Mouse (Mus musculus): ENCODE data around the gene Oaz1. TPM values are rescaled to one million over a fixed set of nuclear protein-coding genes. Genes with fewer than 3 reads are reported as not detected.

The Oaz1 gene
- polyA plus RNA-seq, 1 experiment from 2014 or later = 1,867 TPM

DNA sequence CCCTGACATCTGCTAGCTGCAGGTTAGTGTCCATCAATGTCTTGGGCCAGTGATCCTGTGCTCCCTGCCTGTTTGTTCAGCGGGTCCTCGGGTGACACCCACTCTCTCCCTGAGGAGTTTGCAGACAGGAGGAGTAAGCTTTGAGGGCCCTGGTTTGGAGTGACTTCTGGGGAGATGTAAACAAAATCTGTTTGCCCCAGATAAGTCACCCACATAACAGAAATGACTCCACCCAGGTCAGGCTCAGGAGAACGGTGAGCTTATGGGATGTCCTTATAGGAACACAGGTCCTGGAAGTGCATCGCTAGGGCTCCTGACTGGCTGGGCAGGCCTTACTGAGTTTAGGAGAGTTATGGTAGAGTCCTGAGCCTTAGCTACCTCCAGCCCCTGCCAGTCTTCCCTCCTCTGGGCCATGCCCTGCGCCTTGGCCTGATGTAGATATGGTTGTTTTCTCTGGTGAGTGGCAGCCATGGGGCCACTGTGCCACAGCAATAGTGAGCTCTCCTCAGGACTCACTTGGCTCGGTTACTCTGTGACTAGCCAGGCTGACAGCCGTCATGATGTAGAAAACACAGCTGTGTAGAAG is 32.0 kb downstream of the Oaz1 start:
- WGBS = 72% methylated on average over 7 of the region's 7 CpGs
- Histone ChIP-seq H3K27me3 (ENCODE audit: control insufficient read depth, insufficient read depth, low read length) (no peaks in the 10 kb centered on the region), H3K4me2 (replicated peaks; ENCODE audit: low read depth, low read length) (no peak overlapping the region), H3K27ac (ENCODE audit: low read depth, low read length) (no peak overlapping the region), H3K9ac (ENCODE audit: low read depth, low read length) (no peak overlapping the region), H3K36me3 (ENCODE audit: control insufficient read depth, insufficient read depth, low read length) (peaks cover 23% of the 10 kb centered on the region), H3K4me3 (ENCODE audit: low read length) (no peak overlapping the region), H3K4me1 (ENCODE audit: control insufficient read depth, insufficient read depth, low read length) (peaks cover 18% of the 10 kb centered on the region), H3K9me3 (ENCODE audit: control insufficient read depth, low read length) (no peaks in the 10 kb centered on the region)
- no peak for ATAC-seq (ENCODE audit: low FRiP score, low TSS enrichment)

- Histone ChIP-seq H3K36me3 (ENCODE audit: control insufficient read depth, insufficient read depth, low read length) (peaks cover 47% of the 10 kb centered on the region), H3K9me3 (ENCODE audit: control insufficient read depth, low read length) (no peaks in the 10 kb centered on the region), H3K4me2 (replicated peaks; ENCODE audit: low read depth, low read length) (no peak overlapping the region), H3K9ac (ENCODE audit: low read depth, low read length) (no peak overlapping the region), H3K27me3 (ENCODE audit: control insufficient read depth, insufficient read depth, low read length) (no peaks in the 10 kb centered on the region), H3K4me1 (ENCODE audit: control insufficient read depth, insufficient read depth, low read length) (no peaks in the 10 kb centered on the region), H3K4me3 (ENCODE audit: low read length) (no peak overlapping the region), H3K27ac (ENCODE audit: low read depth, low read length) (no peak overlapping the region)
- ATAC-seq (ENCODE audit: low FRiP score, low TSS enrichment) = no peak
- 89% methylated on average over 5 of the region's 5 CpGs for WGBS
Measured at GRCm38 (mm10) chr10:80862305-80862704, 35.8 kb downstream of the Oaz1 start.

DNA sequence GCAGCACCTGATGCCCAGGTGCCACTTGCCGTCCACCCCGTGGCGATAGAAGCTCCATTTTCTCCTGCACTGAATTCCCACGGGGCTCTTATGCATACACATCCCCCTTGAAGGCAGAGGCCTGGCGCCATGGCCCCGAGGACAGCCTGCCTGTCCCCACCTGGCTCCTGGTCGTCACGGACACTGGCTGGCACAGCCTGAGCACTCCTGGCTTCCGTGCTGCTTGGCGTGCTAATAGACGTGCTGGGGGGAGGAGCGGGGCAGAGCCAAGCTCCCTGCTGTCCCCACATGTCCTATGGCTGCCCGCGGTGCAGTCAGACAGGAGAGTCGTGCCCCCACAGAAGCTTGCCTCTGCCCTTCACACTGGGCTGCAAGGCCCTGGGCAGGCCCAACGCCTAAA is 38.0 kb downstream of the Oaz1 start:
- Histone ChIP-seq H3K27ac (ENCODE audit: low read depth, low read length) (no peak overlapping the region), H3K4me2 (replicated peaks; ENCODE audit: low read depth, low read length) (no peak overlapping the region), H3K4me3 (ENCODE audit: low read length) (no peak overlapping the region), H3K36me3 (ENCODE audit: control insufficient read depth, insufficient read depth, low read length) (peaks cover 59% of the 10 kb centered on the region), H3K9me3 (ENCODE audit: control insufficient read depth, low read length) (no peaks in the 10 kb centered on the region), H3K4me1 (ENCODE audit: control insufficient read depth, insufficient read depth, low read length) (no peaks in the 10 kb centered on the region), H3K27me3 (ENCODE audit: control insufficient read depth, insufficient read depth, low read length) (no peaks in the 10 kb centered on the region), H3K9ac (ENCODE audit: low read depth, low read length) (no peak overlapping the region)
- 93% methylated on average over 16 of the region's 16 CpGs for WGBS
- no peak for ATAC-seq (ENCODE audit: low FRiP score, low TSS enrichment)

DNA sequence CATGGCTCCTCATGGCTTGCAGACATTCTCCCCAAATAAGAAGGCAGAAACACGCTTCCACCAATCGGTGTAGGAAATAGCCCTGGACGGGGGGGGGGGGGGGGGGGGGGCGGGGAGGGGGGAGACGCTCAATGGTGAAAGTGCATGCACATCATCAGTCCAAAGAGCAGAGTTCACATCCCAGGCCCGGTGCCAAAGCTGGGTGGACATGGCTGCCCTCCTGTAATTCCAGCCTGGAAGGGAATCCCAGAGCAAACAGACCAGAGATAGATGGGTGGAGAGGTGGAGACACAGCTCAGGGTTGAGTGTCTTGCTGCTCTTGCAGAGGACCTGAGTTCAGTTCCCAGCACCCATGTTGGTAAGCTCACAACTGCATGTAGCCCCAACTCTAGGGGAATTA is 44.5 kb downstream of the Oaz1 start:
- Histone ChIP-seq H3K27ac (ENCODE audit: low read depth, low read length) (no peak overlapping the region), H3K9ac (ENCODE audit: low read depth, low read length) (no peak overlapping the region), H3K4me1 (ENCODE audit: control insufficient read depth, insufficient read depth, low read length) (no peaks in the 10 kb centered on the region), H3K4me2 (replicated peaks; ENCODE audit: low read depth, low read length) (no peak overlapping the region), H3K27me3 (ENCODE audit: control insufficient read depth, insufficient read depth, low read length) (peaks cover 5% of the 10 kb centered on the region; the same call in 1 of the 2 replicates), H3K9me3 (ENCODE audit: control insufficient read depth, low read length) (no peaks in the 10 kb centered on the region), H3K4me3 (ENCODE audit: low read length) (no peak overlapping the region), H3K36me3 (ENCODE audit: control insufficient read depth, insufficient read depth, low read length) (peaks cover 22% of the 10 kb centered on the region)
- 88% methylated on average over 4 of the region's 6 CpGs for WGBS
- ATAC-seq (ENCODE audit: low FRiP score, low TSS enrichment) = no peak

DNA sequence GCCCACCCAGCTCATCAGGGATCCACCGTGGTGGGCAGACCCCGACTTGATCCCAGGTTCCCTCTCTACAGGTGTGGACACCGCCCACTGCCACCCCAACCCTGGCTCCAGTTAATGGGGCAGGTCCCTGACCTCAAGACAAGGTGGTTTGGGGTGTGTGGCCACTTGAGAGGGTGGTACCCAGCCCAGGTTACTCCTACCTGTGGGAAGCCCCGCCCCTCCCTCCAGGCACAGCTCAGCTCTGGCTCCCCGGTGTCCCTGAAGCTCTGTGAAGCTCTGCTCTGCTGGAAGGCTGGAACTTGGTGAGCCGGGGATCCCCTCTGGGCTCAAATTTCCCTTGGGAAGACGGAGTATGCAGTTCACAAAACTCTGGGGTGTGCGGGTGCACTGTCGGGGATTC is 45.1 kb downstream of the Oaz1 start, which contains the start of gene Tmprss9:
Gene Tmprss9, plus strand, starts transcription at position 268 of the 400 bp plus-strand sequence.
- peaks cover 5% of the 10 kb centered on the region; the same call in 1 of the 2 replicates for H3K27me3 ChIP-seq (ENCODE audit: control insufficient read depth, insufficient read depth, low read length)
- no peak for ATAC-seq (ENCODE audit: low FRiP score, low TSS enrichment)
- peaks cover 18% of the 10 kb centered on the region for H3K36me3 ChIP-seq (ENCODE audit: control insufficient read depth, insufficient read depth, low read length)
- no peak within 1 kb of the TSS; the same call in 1 of the 2 replicates for H3K9ac ChIP-seq (ENCODE audit: low read depth, low read length)
- no peaks in the 10 kb centered on the region for H3K9me3 ChIP-seq (ENCODE audit: control insufficient read depth, low read length)
- WGBS = 30% methylated on average over 9 of the region's 9 CpGs
- H3K27ac ChIP-seq (ENCODE audit: low read depth, low read length) = no peak within 1 kb of the TSS
- no peak within 1 kb of the TSS for H3K4me2 ChIP-seq (replicated peaks; ENCODE audit: low read depth, low read length)
- no peak within 1 kb of the TSS for H3K4me3 ChIP-seq (ENCODE audit: low read length)
- no peaks in the 10 kb centered on the region for H3K4me1 ChIP-seq (ENCODE audit: control insufficient read depth, insufficient read depth, low read length)

GRCm38 (mm10) chr10:80874035-80874434 is 47.6 kb downstream of the Oaz1 start:
- WGBS = 76% methylated on average over 9 of the region's 9 CpGs
- Histone ChIP-seq H3K9ac (ENCODE audit: low read depth, low read length) (no peak overlapping the region), H3K36me3 (ENCODE audit: control insufficient read depth, insufficient read depth, low read length) (no peaks in the 10 kb centered on the region), H3K4me3 (ENCODE audit: low read length) (no peak overlapping the region), H3K27ac (ENCODE audit: low read depth, low read length) (no peak overlapping the region), H3K4me1 (ENCODE audit: control insufficient read depth, insufficient read depth, low read length) (no peaks in the 10 kb centered on the region), H3K9me3 (ENCODE audit: control insufficient read depth, low read length) (no peaks in the 10 kb centered on the region), H3K27me3 (ENCODE audit: control insufficient read depth, insufficient read depth, low read length) (peaks cover 5% of the 10 kb centered on the region; the same call in 1 of the 2 replicates), H3K4me2 (replicated peaks; ENCODE audit: low read depth, low read length) (no peak overlapping the region)
- ATAC-seq (ENCODE audit: low FRiP score, low TSS enrichment) = no peak

DNA sequence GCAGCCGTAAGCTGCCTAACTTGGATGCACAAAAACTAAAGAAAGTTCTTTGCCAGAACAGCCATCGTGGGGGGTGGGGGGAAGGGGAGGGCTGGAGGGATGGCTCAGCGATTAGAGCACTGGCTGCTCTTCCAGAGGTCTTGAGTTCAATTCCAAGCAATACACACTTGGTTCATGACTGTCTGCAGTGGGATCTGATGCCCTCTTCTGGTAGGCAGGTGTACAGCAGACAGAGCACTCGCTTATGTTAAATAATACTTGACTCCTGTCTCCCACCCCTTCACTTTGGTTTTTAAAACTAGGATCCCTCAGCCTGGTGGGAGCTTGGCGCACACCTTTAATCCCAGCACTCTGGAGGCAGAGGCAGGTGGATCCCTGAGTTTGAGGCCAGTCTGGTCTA is 49.6 kb downstream of the Oaz1 start:
- WGBS = 28% methylated on average over 5 of the region's 5 CpGs

GRCm38 (mm10) chr10:80876594-80876993 is 50.1 kb downstream of the Oaz1 start:
- H3K36me3 ChIP-seq (ENCODE audit: control insufficient read depth, insufficient read depth, low read length) = no peaks in the 10 kb centered on the region
- H3K4me3 ChIP-seq (ENCODE audit: low read length) = no peak overlapping the region
- no peaks in the 10 kb centered on the region for H3K4me1 ChIP-seq (ENCODE audit: control insufficient read depth, insufficient read depth, low read length)
- H3K27ac ChIP-seq (ENCODE audit: low read depth, low read length) = no peak overlapping the region
- 34% methylated on average over 3 of the region's 3 CpGs for WGBS
- H3K27me3 ChIP-seq (ENCODE audit: control insufficient read depth, insufficient read depth, low read length) = peaks cover 5% of the 10 kb centered on the region; the same call in 1 of the 2 replicates
- no peaks in the 10 kb centered on the region for H3K9me3 ChIP-seq (ENCODE audit: control insufficient read depth, low read length)
- no peak overlapping the region for H3K4me2 ChIP-seq (replicated peaks; ENCODE audit: low read depth, low read length)
- ATAC-seq (ENCODE audit: low FRiP score, low TSS enrichment) = no peak
- no peak overlapping the region for H3K9ac ChIP-seq (ENCODE audit: low read depth, low read length)

More for the DNA sequence above, 49.6 kb downstream of the Oaz1 start:
- Histone ChIP-seq H3K36me3 (ENCODE audit: control insufficient read depth, insufficient read depth, low read length) (no peaks in the 10 kb centered on the region), H3K4me3 (ENCODE audit: low read length) (no peak overlapping the region), H3K9ac (ENCODE audit: low read depth, low read length) (no peak overlapping the region; the same call in 1 of the 2 replicates), H3K4me1 (ENCODE audit: control insufficient read depth, insufficient read depth, low read length) (no peaks in the 10 kb centered on the region), H3K9me3 (ENCODE audit: control insufficient read depth, low read length) (no peaks in the 10 kb centered on the region), H3K27ac (ENCODE audit: low read depth, low read length) (no peak overlapping the region), H3K27me3 (ENCODE audit: control insufficient read depth, insufficient read depth, low read length) (peaks cover 5% of the 10 kb centered on the region; the same call in 1 of the 2 replicates), H3K4me2 (replicated peaks; ENCODE audit: low read depth, low read length) (no peak overlapping the region)
- ATAC-seq (ENCODE audit: low FRiP score, low TSS enrichment) = no peak

Measured in kidney, embryonic 14.5 days (tissue).